Mouse (Mus musculus) ZHBTc4 (cell line): ENCODE measurements around the gene Trpm1.

ENCODE experiments used
- DNase-seq: peaks from one replicate; pipeline ENCODE4 v3.0.0-alpha.2; 2011; ENCODE audit warnings: low read depth, low spot score

Gene Trpm1

GRCm38 (mm10) chr7:64163890-64164289 is 10.3 kb downstream of the Trpm1 start:
- DNase-seq: no peak

- peak; percentile 42 for DNase-seq
Measured at GRCm38 (mm10) chr7:64164997-64165396, 11.4 kb downstream of the Trpm1 start.

GRCm38 (mm10) chr7:64166025-64166424 is 12.4 kb downstream of the Trpm1 start:
- no peak for DNase-seq

- DNase-seq: no peak
Measured at GRCm38 (mm10) chr7:64166724-64167123, 13.1 kb downstream of the Trpm1 start.

- DNase-seq: peak; percentile 19
Measured at GRCm38 (mm10) chr7:64179310-64179709, 25.7 kb downstream of the Trpm1 start.

GRCm38 (mm10) chr7:64185203-64185931 is 31.7 kb downstream of the Trpm1 start:
- peak; percentile 87 for DNase-seq

GRCm38 (mm10) chr7:64185932-64186312 is 32.3 kb downstream of the Trpm1 start:
- no peak for DNase-seq

- peak; percentile 48 for DNase-seq
Measured at GRCm38 (mm10) chr7:64192261-64192943, 38.8 kb downstream of the Trpm1 start.

- DNase-seq: peak; percentile 43
Measured at GRCm38 (mm10) chr7:64193476-64193875, 39.8 kb downstream of the Trpm1 start.

GRCm38 (mm10) chr7:64196114-64196513 is 42.5 kb downstream of the Trpm1 start:
- no peak for DNase-seq

GRCm38 (mm10) chr7:64208700-64209099 is 55.1 kb downstream of the Trpm1 start:
- no peak for DNase-seq

- DNase-seq: no peak
Measured at GRCm38 (mm10) chr7:64212870-64213269, 59.2 kb downstream of the Trpm1 start.

- no peak for DNase-seq
Measured at GRCm38 (mm10) chr7:64214066-64214465, 60.4 kb downstream of the Trpm1 start.

GRCm38 (mm10) chr7:64215613-64216012 is 62.0 kb downstream of the Trpm1 start:
- DNase-seq: no peak

- no peak for DNase-seq
Measured at GRCm38 (mm10) chr7:64217428-64217827, 63.8 kb downstream of the Trpm1 start.

- DNase-seq: no peak
Measured at GRCm38 (mm10) chr7:64219765-64220164, 66.1 kb downstream of the Trpm1 start.

GRCm38 (mm10) chr7:64223215-64223614 is 69.6 kb downstream of the Trpm1 start:
- DNase-seq: no peak

GRCm38 (mm10) chr7:64226339-64227194 is 72.9 kb downstream of the Trpm1 start:
- DNase-seq: peak; percentile 34

GRCm38 (mm10) chr7:64227586-64227985 is 74.0 kb downstream of the Trpm1 start:
- DNase-seq: no peak

GRCm38 (mm10) chr7:64228300-64228699 is 74.7 kb downstream of the Trpm1 start:
- DNase-seq: no peak

- no peak for DNase-seq
Measured at GRCm38 (mm10) chr7:64229911-64230310, 76.3 kb downstream of the Trpm1 start.

GRCm38 (mm10) chr7:64231001-64231400 is 77.4 kb downstream of the Trpm1 start:
- DNase-seq: peak; percentile 44
